Mouse (Mus musculus) liver, postnatal 0 days (tissue): Measurements from ENCODE around the gene Tmem145. TPM values are rescaled to one million over a fixed set of nuclear protein-coding genes. Genes with fewer than 3 reads are reported as not detected.

Source experiments
- ATAC-seq: fragments of 200-750 bp; cut with Nextera tagmentation; 2 replicates; pipeline ENCODE4 v1.8.0; 2017; ENCODE audit warnings: mild to moderate bottlenecking, moderate library complexity
- DNase-seq: peaks from one replicate; pipeline ENCODE4 v3.0.0-alpha.2; 2016
- H3K27ac ChIP-seq: fragments of 300-500 bp; sonication (generic); 2 replicates; pipeline ENCODE4 v1.5.1; 2014; ENCODE audit warnings: antibody characterized with exemption, moderate library complexity, mild to moderate bottlenecking, low read depth
- H3K27me3 ChIP-seq: fragments of 300-500 bp; sonication (generic); 2 replicates; pipeline ENCODE4 v1.6.1; 2014; ENCODE audit warnings: low read length, control low read depth, mixed read lengths; ENCODE audit not compliant: insufficient read depth
- H3K36me3 ChIP-seq: fragments of 300-500 bp; sonication (generic); replicated peaks from 2 replicates; pipeline ENCODE4 v1.6.1; 2014; ENCODE audit warnings: mild to moderate bottlenecking, control low read depth, low read length, moderate library complexity, mixed read lengths; ENCODE audit not compliant: insufficient read depth
- H3K4me1 ChIP-seq: fragments of 300-500 bp; sonication (generic); 2 replicates; pipeline ENCODE4 v1.6.1; 2014; ENCODE audit warnings: antibody characterized with exemption, mild to moderate bottlenecking, control low read depth; ENCODE audit not compliant: insufficient read depth
- H3K4me2 ChIP-seq: fragments of 300-500 bp; sonication (generic); 2 replicates; pipeline ENCODE4 v1.6.1; 2014; ENCODE audit warnings: low read depth, mild to moderate bottlenecking, low read length, moderate library complexity, mixed read lengths
- H3K4me3 ChIP-seq: fragments of 300-500 bp; sonication (generic); 2 replicates; pipeline ENCODE4 v1.5.1; 2014; ENCODE audit warnings: low read depth, low read length
- H3K9ac ChIP-seq: fragments of 300-500 bp; sonication (generic); replicated peaks from 2 replicates; pipeline ENCODE4 v1.6.1; 2014; ENCODE audit warnings: mild to moderate bottlenecking, moderate library complexity
- H3K9me3 ChIP-seq: fragments of 300-500 bp; sonication (generic); 2 replicates; pipeline ENCODE4 v1.6.1; 2016; ENCODE audit warnings: mild to moderate bottlenecking, control low read depth, low read length, mixed read lengths
- CTCF ChIP-seq: sonication (generic); IDR thresholded peaks from 2 replicates; pipeline ENCODE4 v1.5.1; 2016; ENCODE audit warnings: antibody characterized with exemption, low read depth
- EP300 ChIP-seq: IDR thresholded peaks from 2 replicates; pipeline ENCODE4 v1.6.1; 2016; ENCODE audit warnings: antibody characterized with exemption, low read depth, mild to moderate bottlenecking
- WGBS: fragments of 180-500 bp; shearing (Covaris S2); extraction: QIAGEN DNeasy Blood & Tissue Kit; methylation state at CpG from one replicate; pipeline ENCODE4 v1.1.7; 2014; ENCODE audit not compliant: insufficient replicate concordance; 5-methylcytosine and 5-hydroxymethylcytosine counted together
- polyA plus RNA-seq: library from polyadenylated mRNA; unstranded; fragments of >200 nt; fragmentation: Nextera tagmentation; extraction: Ambion mirVana; gene quantifications from 2 replicates; pipeline ENCODE4 v1.2.1, GENCODE M21; 2015

Tmem145 gene
- polyA plus RNA-seq, 1 experiment from 2014 or later, result not detected

DNA sequence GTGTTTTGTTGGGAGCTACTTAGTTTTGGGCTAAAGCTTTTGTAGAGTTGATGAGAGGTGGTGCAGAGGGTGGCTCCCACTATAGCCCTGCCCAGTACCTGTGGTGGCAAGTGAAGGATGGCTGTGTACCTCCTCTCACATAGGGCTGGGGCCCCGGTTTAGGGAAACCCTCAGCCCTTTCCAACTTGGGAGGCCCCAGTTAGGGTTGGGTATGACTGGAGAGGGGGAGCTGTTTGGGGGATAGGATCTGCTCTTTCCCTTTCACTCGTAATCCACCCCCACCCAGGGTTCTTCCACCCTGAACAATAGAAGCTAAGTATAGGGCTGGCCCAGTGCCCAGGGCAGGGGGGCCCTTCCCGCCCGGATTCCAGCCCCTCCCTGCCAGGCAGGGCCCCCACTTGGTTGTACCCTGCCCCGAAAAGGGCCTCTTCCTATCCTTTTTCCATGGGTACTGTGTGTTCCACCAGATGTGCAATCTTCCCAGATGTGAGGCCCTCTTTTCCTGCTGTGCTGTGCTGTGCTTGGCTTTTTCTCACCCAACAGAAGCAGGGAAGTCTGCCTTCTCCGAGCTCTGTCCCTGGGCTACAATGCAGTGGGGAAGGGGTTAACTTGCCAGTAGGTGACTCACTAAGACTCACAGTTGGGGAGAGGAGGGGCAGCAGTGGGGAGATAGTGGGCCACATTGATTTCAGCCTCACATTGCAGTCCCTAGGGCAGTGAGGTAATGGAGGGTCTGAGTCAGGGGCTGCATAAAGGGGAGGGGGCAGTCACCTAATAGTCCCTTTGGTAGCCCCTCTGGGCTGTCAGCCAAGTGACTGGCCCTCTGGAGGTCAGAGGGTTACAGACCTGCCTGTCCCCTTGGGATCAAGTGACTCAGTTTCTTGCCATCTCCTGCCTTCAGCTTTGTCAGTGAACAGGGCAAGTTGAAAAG lies 25.8 kb upstream of the Tmem145 start:
- Histone ChIP-seq H3K9me3 (no peaks in the 10 kb centered on the region), H3K27ac (peak overlapping the region; percentile 96), H3K4me1 (peaks cover 63% of the 10 kb centered on the region), H3K27me3 (no peaks in the 10 kb centered on the region), H3K4me2 (peak overlapping the region; percentile 99), H3K9ac (peak overlapping the region; percentile 68), H3K36me3 (peaks cover 4% of the 10 kb centered on the region), H3K4me3 (peak overlapping the region; percentile 70)
- TF ChIP-seq EP300, result peak; percentile 72
- no peak for TF ChIP-seq CTCF
- ATAC-seq (no peak), DNase-seq (peak; percentile 57)
- 3% methylated on average over 6 of the region's 6 CpGs for WGBS

DNA sequence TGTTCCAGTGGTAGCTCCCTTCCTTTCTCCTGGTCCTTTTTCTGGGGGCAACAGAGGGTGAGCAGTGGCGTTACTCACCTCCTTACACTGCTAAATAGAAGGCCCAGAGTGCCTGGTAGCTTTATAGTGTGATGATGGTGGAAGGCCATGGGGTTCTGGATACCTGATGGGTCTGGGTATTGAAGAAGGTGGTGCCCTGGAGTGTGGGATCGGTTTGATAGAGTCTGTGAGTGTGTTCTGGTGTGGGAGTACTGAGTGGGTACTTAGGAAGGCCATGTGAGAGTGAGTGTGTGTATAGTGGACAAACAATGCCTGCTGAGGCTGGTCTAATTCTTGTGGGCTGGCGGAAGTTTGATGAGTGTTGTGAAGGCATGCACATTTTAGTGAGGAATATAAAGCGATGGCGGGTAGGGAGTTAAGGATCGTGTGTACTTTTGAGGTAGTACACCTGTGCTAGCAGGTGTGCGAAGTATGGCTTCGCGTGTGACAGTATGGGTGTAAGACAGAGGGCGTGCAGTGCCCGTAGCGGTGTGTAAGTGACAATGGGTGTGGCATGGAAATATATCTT lies 24.7 kb upstream of the Tmem145 start:
- Histone ChIP-seq H3K4me1 (peaks cover 55% of the 10 kb centered on the region), H3K27me3 (no peaks in the 10 kb centered on the region), H3K4me2 (peak overlapping the region; percentile 99), H3K27ac (peak overlapping the region; percentile 96), H3K36me3 (peaks cover 16% of the 10 kb centered on the region), H3K9me3 (no peaks in the 10 kb centered on the region), H3K4me3 (peak overlapping the region; percentile 78), H3K9ac (no peak overlapping the region)
- peak; percentile 18; the same call in 1 of the 2 replicates for TF ChIP-seq CTCF
- TF ChIP-seq EP300, result no peak
- 24% methylated on average over 12 of the region's 12 CpGs for WGBS
- peak; percentile 20 for DNase-seq
- peak; percentile 8 for ATAC-seq

- no peak for TF ChIP-seq CTCF
- no peak for TF ChIP-seq EP300
- DNase-seq (peak; percentile 99), ATAC-seq (peak; percentile 86)
- Histone ChIP-seq H3K9me3 (no peaks in the 10 kb centered on the region), H3K36me3 (peaks cover 23% of the 10 kb centered on the region), H3K27ac (peak overlapping the region; percentile 96), H3K4me3 (peak overlapping the region; percentile 78), H3K9ac (peak overlapping the region; percentile 88), H3K27me3 (no peaks in the 10 kb centered on the region), H3K4me1 (peaks cover 55% of the 10 kb centered on the region), H3K4me2 (peak overlapping the region; percentile 99)
- under 1% methylated on average over 52 of the region's 108 CpGs for WGBS
Observed at GRCm38 (mm10) chr7:25281734-25282601, 23.9 kb upstream of the Tmem145 start.

- peak overlapping the region; percentile 78 for H3K4me3 ChIP-seq
- H3K27ac ChIP-seq, result peak overlapping the region; percentile 93
- DNase-seq, result peak; percentile 69
- H3K4me2 ChIP-seq, result peak overlapping the region; percentile 99
- H3K36me3 ChIP-seq, result peaks cover 31% of the 10 kb centered on the region
- peaks cover 49% of the 10 kb centered on the region for H3K4me1 ChIP-seq
- TF ChIP-seq CTCF, result peak; percentile 33
- no peak for TF ChIP-seq EP300
- H3K9me3 ChIP-seq, result no peaks in the 10 kb centered on the region
- no peaks in the 10 kb centered on the region for H3K27me3 ChIP-seq
- peak overlapping the region; percentile 88 for H3K9ac ChIP-seq
- ATAC-seq, result no peak
- WGBS, result under 1% methylated on average over 27 of the region's 36 CpGs
Observed at GRCm38 (mm10) chr7:25282731-25283211, 23.1 kb upstream of the Tmem145 start.

DNA sequence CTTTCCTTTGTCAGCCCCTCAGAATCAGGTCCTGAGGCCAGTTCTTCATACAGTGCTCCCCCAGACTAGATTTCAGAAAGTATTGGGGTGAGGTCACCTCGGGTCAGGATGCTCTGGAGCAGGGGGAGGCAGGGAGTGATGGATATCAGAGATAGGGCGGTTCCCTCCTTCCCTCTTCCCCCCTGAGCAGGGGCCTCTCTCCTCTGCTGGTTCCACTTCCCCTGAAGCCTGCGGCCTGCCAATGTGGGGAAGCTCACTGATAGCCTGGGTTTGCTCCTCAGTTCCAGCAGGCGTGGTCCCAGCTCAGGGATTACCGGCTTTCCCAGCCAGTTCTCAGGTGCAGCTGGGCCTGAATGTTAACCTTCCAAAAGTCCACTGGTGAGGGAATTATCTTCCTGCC lies 22.3 kb upstream of the Tmem145 start:
- peaks cover 41% of the 10 kb centered on the region for H3K4me1 ChIP-seq
- WGBS, result 14% methylated on average over 5 of the region's 5 CpGs

More for the DNA sequence above, 22.3 kb upstream of the Tmem145 start:
- H3K9me3 ChIP-seq, result no peaks in the 10 kb centered on the region
- H3K9ac ChIP-seq, result peak overlapping the region; percentile 88
- ATAC-seq, result no peak
- peak overlapping the region; percentile 93 for H3K27ac ChIP-seq
- H3K27me3 ChIP-seq, result no peaks in the 10 kb centered on the region
- peak overlapping the region; percentile 78 for H3K4me3 ChIP-seq
- H3K36me3 ChIP-seq, result peaks cover 39% of the 10 kb centered on the region
- H3K4me2 ChIP-seq, result peak overlapping the region; percentile 99
- peak; percentile 37 for DNase-seq
- TF ChIP-seq CTCF, result no peak
- TF ChIP-seq EP300, result no peak
